Mouse (Mus musculus): ENCODE measurements around the gene Kin. TPM values are rescaled to one million over a fixed set of nuclear protein-coding genes. Genes with fewer than 3 reads are reported as not detected.

Kin gene
- polyA plus RNA-seq, 1 experiment from 2014 or later, result 37.6 TPM

- Histone ChIP-seq H3K9me3 (no peaks in the 10 kb centered on the region), H3K27me3 (no peaks in the 10 kb centered on the region), H3K9ac (no peak overlapping the region), H3K4me1 (replicated peaks) (no peaks in the 10 kb centered on the region), H3K4me3 (no peak overlapping the region), H3K36me3 (no peaks in the 10 kb centered on the region), H3K27ac (no peak overlapping the region), H3K4me2 (no peak overlapping the region)
- no peak for ATAC-seq (ENCODE audit: low FRiP score)
- WGBS, result 94% methylated on average over 4 of the region's 4 CpGs
These were observed 45.7 kb downstream of the Kin start for GRCm38 (mm10) chr2:10126122-10126521.

- no peaks in the 10 kb centered on the region for H3K9me3 ChIP-seq
- no peak overlapping the region for H3K9ac ChIP-seq
- H3K4me3 ChIP-seq, result no peak overlapping the region
- H3K4me1 ChIP-seq (replicated peaks), result no peaks in the 10 kb centered on the region
- no peaks in the 10 kb centered on the region for H3K36me3 ChIP-seq
- H3K27ac ChIP-seq, result no peak overlapping the region
- ATAC-seq (ENCODE audit: low FRiP score), result no peak
- WGBS, result 90% methylated on average over 5 of the region's 5 CpGs
- no peak overlapping the region for H3K4me2 ChIP-seq
- no peaks in the 10 kb centered on the region for H3K27me3 ChIP-seq
These were observed 47.1 kb downstream of the Kin start for GRCm38 (mm10) chr2:10127471-10127870.

DNA sequence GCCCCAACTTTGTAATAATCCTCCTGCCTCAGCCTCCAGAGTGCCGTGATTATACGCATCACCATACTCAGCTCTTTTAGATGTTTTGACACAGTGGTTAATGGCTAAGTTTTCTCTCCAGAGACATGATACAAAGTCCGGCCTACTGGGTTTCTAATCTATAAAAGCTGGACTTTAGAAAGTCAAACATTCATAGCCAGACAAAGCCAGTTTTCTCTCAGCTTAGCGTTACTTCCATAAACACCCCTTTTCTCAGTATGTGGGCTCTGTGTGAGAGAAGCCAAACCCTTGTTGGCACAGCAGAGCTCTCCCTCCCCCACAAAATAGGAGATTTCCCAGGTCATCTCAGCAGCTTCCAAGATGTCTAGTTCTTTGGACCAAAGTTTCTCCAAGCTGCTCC lies 48.2 kb downstream of the Kin start:
- Histone ChIP-seq H3K27ac (no peak overlapping the region), H3K4me2 (no peak overlapping the region), H3K9me3 (no peaks in the 10 kb centered on the region), H3K27me3 (no peaks in the 10 kb centered on the region), H3K4me3 (no peak overlapping the region), H3K4me1 (replicated peaks) (no peaks in the 10 kb centered on the region), H3K36me3 (no peaks in the 10 kb centered on the region), H3K9ac (no peak overlapping the region)
- WGBS, result 84% methylated on average over 4 of the region's 4 CpGs
- no peak for ATAC-seq (ENCODE audit: low FRiP score)

- H3K27ac ChIP-seq, result no peak overlapping the region
- H3K4me2 ChIP-seq, result no peak overlapping the region
- no peak overlapping the region for H3K4me3 ChIP-seq
- no peaks in the 10 kb centered on the region for H3K27me3 ChIP-seq
- H3K9me3 ChIP-seq, result no peaks in the 10 kb centered on the region
- no peaks in the 10 kb centered on the region for H3K36me3 ChIP-seq
- WGBS, result 73% methylated on average over 8 of the region's 8 CpGs
- no peak overlapping the region for H3K9ac ChIP-seq
- H3K4me1 ChIP-seq (replicated peaks), result no peaks in the 10 kb centered on the region
- no peak for ATAC-seq (ENCODE audit: low FRiP score)
These were observed 50.1 kb downstream of the Kin start for GRCm38 (mm10) chr2:10130341-10130990.

GRCm38 (mm10) chr2:10131296-10131695 lies 50.9 kb downstream of the Kin start, which contains the start of gene Itih2:
Gene Itih2, minus strand, starts transcription at chr2:10131396.
- Histone ChIP-seq H3K27ac (no peak within 1 kb of the TSS), H3K4me1 (replicated peaks) (no peaks in the 10 kb centered on the region), H3K9ac (no peak within 1 kb of the TSS), H3K4me3 (no peak within 1 kb of the TSS), H3K4me2 (no peak within 1 kb of the TSS), H3K9me3 (no peaks in the 10 kb centered on the region), H3K36me3 (no peaks in the 10 kb centered on the region), H3K27me3 (no peaks in the 10 kb centered on the region)
- ATAC-seq (ENCODE audit: low FRiP score), result no peak
- 92% methylated on average over 4 of the region's 4 CpGs for WGBS

DNA sequence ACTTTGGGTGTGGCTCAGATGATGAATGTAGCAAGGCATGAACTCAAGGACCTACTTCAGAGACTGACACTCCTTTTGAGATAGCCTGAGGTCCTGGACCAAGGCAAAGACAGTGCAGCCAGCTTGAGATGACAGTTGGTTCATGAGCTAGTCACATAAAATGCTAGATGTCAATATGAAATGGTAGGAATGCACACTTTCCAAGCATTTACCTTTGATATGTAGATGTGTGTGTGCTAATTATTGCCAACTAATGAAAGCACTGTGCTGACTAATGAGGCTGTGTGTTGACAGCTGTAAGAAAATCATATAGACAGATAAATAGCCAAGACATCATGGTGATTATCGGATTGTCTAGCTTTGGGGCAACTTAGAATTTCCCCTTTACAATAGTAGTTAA lies 51.7 kb downstream of the Kin start:
- H3K27me3 ChIP-seq, result no peaks in the 10 kb centered on the region
- H3K4me3 ChIP-seq, result no peak overlapping the region
- no peaks in the 10 kb centered on the region for H3K36me3 ChIP-seq
- no peak overlapping the region for H3K9ac ChIP-seq
- H3K9me3 ChIP-seq, result no peaks in the 10 kb centered on the region
- 89% methylated on average over 1 of the region's 1 CpGs for WGBS
- no peak overlapping the region for H3K27ac ChIP-seq
- no peak overlapping the region for H3K4me2 ChIP-seq
- H3K4me1 ChIP-seq (replicated peaks), result no peaks in the 10 kb centered on the region
- ATAC-seq (ENCODE audit: low FRiP score), result no peak

GRCm38 (mm10) chr2:10133941-10134340 lies 53.5 kb downstream of the Kin start:
- ATAC-seq (ENCODE audit: low FRiP score), result no peak
- H3K9me3 ChIP-seq, result no peaks in the 10 kb centered on the region
- no peak overlapping the region for H3K9ac ChIP-seq
- H3K4me3 ChIP-seq, result no peak overlapping the region
- H3K4me2 ChIP-seq, result no peak overlapping the region
- WGBS, result 76% methylated on average over 6 of the region's 6 CpGs
- H3K27me3 ChIP-seq, result no peaks in the 10 kb centered on the region
- H3K27ac ChIP-seq, result no peak overlapping the region
- no peaks in the 10 kb centered on the region for H3K36me3 ChIP-seq
- no peaks in the 10 kb centered on the region for H3K4me1 ChIP-seq (replicated peaks)

DNA sequence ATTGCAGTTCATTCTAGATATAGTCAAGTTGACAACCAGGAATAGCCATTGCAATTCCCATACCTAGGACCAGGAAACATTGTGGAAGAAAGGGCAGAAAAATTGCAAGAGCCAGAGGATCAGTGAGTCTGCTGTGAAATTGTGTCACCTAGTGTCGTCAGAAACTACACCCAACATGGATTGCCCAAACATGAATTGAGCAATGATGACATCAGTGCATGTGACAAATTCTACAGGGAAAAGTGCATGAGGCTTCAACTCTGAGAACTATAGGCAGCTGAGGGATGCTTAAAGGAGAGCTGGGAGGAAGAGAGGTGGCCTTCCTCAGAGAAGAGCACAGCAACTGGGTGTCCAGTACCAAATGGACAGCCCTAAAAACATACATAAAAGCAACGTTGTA lies 56.9 kb downstream of the Kin start:
- no peak for ATAC-seq (ENCODE audit: low FRiP score)
- H3K4me1 ChIP-seq (replicated peaks), result no peaks in the 10 kb centered on the region
- 84% methylated on average over 2 of the region's 2 CpGs for WGBS
- no peaks in the 10 kb centered on the region for H3K9me3 ChIP-seq
- H3K4me2 ChIP-seq, result no peak overlapping the region
- H3K36me3 ChIP-seq, result no peaks in the 10 kb centered on the region
- H3K27ac ChIP-seq, result no peak overlapping the region
- no peak overlapping the region for H3K9ac ChIP-seq
- no peak overlapping the region for H3K4me3 ChIP-seq
- H3K27me3 ChIP-seq, result no peaks in the 10 kb centered on the region

GRCm38 (mm10) chr2:10140456-10140855 lies 60.1 kb downstream of the Kin start:
- Histone ChIP-seq H3K9me3 (no peaks in the 10 kb centered on the region), H3K27me3 (no peaks in the 10 kb centered on the region), H3K4me2 (no peak overlapping the region), H3K27ac (no peak overlapping the region), H3K36me3 (no peaks in the 10 kb centered on the region), H3K4me1 (replicated peaks) (no peaks in the 10 kb centered on the region), H3K4me3 (no peak overlapping the region), H3K9ac (no peak overlapping the region)
- 84% methylated on average over 5 of the region's 5 CpGs for WGBS
- ATAC-seq (ENCODE audit: low FRiP score), result no peak

Other genes starting within 250 kb of the Kin start
- gene 4930412O13Rik, start 199.3 kb upstream of the Kin start, polyA plus RNA-seq (2015; fragmentation: Nextera tagmentation; extraction: Ambion mirVana), result 1.1 and 2.5 TPM in 2 replicates
- 1.4 and 2.7 TPM in 2 replicates for gene 9230102O04Rik, start 191.1 kb upstream of the Kin start, polyA plus RNA-seq (2015; fragmentation: Nextera tagmentation; extraction: Ambion mirVana)
- 32.3 and 59.4 TPM in 2 replicates for gene Gata3, start 190.6 kb upstream of the Kin start, polyA plus RNA-seq (2015; fragmentation: Nextera tagmentation; extraction: Ambion mirVana)
- gene Taf3, start 32.0 kb upstream of the Kin start, polyA plus RNA-seq (2015; fragmentation: Nextera tagmentation; extraction: Ambion mirVana), result 15.0 and 16.6 TPM in 2 replicates
- 529 and 549 TPM in 2 replicates for gene Atp5c1, start 83 bp upstream of the Kin start, polyA plus RNA-seq (2015; fragmentation: Nextera tagmentation; extraction: Ambion mirVana)
- gene Itih2, start 50.8 kb downstream of the Kin start, polyA plus RNA-seq (2015; fragmentation: Nextera tagmentation; extraction: Ambion mirVana), result 1.5 and 1.7 TPM in 2 replicates
- 7.2 and 7.6 TPM in 2 replicates for gene Itih5, start 73.0 kb downstream of the Kin start, polyA plus RNA-seq (2015; fragmentation: Nextera tagmentation; extraction: Ambion mirVana)